Mouse (Mus musculus): ENCODE measurements around the gene Cdkn1a. TPM values are rescaled to one million over a fixed set of nuclear protein-coding genes. Genes with fewer than 3 reads are reported as not detected.
A peak's percentile ranks its signal among the peaks of the same experiment; 100 is the strongest.
"Not testable (repeated sequence)": the region's sequence is repeated elsewhere in the genome, so short reads cannot be mapped to it uniquely, and the experiment has no call there.

Cdkn1a gene
- polyA plus RNA-seq (2015; fragmentation: Nextera tagmentation; extraction: Ambion mirVana) = 99.0 and 99.7 TPM in 2 replicates

GRCm38 (mm10) chr17:29090776-29091175, at the start of gene Cdkn1a:
Gene Cdkn1a, plus strand, starts transcription at chr17:29090976.
- H3K9me3 ChIP-seq (replicated peaks) = no peaks in the 10 kb centered on the region
- no peak within 1 kb of the TSS for H3K4me2 ChIP-seq
- 84% methylated on average over 3 of the region's 3 CpGs for WGBS
- H3K27ac ChIP-seq (replicated peaks) = no peak within 1 kb of the TSS
- ATAC-seq (ENCODE audit: low FRiP score) = no peak
- no peak within 1 kb of the TSS for H3K4me3 ChIP-seq (replicated peaks)
- H3K4me1 ChIP-seq = peaks cover 23% of the 10 kb centered on the region
- peaks cover 11% of the 10 kb centered on the region; the same call in 1 of the 2 replicates for H3K27me3 ChIP-seq (replicated peaks)
- no peaks in the 10 kb centered on the region for H3K36me3 ChIP-seq
- H3K9ac ChIP-seq (replicated peaks) = no peak within 1 kb of the TSS

- not testable (repeated sequence) for H3K9me3 ChIP-seq (replicated peaks); ATAC-seq (ENCODE audit: low FRiP score); H3K4me3 ChIP-seq (replicated peaks); H3K27me3 ChIP-seq (replicated peaks); H3K27ac ChIP-seq (replicated peaks); H3K4me2 ChIP-seq; H3K9ac ChIP-seq (replicated peaks)
- 83% methylated on average over 3 of the region's 3 CpGs for WGBS
- Histone ChIP-seq H3K4me1 (peaks cover 23% of the 10 kb centered on the region), H3K36me3 (peaks cover 86% of the 10 kb centered on the region)
Observed at GRCm38 (mm10) chr17:29041632-29042031, 49.1 kb upstream of the Cdkn1a start.

- Histone ChIP-seq H3K4me3 (replicated peaks) (no peak overlapping the region), H3K4me2 (no peak overlapping the region), H3K36me3 (peaks cover 81% of the 10 kb centered on the region), H3K9me3 (replicated peaks) (no peaks in the 10 kb centered on the region), H3K4me1 (peaks cover 14% of the 10 kb centered on the region), H3K27ac (replicated peaks) (no peak overlapping the region), H3K9ac (replicated peaks) (no peak overlapping the region), H3K27me3 (replicated peaks) (no peaks in the 10 kb centered on the region)
- no peak for ATAC-seq (ENCODE audit: low FRiP score)
Observed at GRCm38 (mm10) chr17:29042569-29042968, 48.2 kb upstream of the Cdkn1a start.

DNA sequence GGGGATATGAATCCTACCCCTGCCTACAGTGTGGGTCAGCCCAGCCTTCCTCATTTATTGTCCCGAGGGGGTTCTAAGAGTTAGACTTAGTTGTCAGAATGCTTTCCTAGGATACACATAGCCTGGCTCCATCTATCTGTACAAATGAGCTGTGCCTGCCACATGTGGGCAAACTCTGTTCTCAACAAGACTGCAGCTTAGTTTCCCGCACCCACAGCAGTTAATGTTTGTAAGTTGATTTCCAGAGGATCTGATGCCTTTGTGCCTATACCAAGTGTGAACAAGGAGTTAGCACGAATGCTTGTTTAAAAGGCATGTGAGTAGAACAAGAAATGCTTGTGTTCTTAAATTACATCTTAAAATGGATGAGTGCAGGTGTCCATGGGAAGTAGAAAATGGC, 47.2 kb upstream of the Cdkn1a start:
- ATAC-seq (ENCODE audit: low FRiP score) = no peak
- H3K9ac ChIP-seq (replicated peaks) = no peak overlapping the region
- no peak overlapping the region for H3K4me2 ChIP-seq
- 85% methylated on average over 3 of the region's 3 CpGs for WGBS
- H3K4me3 ChIP-seq (replicated peaks) = no peak overlapping the region
- no peak overlapping the region for H3K27ac ChIP-seq (replicated peaks)
- peaks cover 79% of the 10 kb centered on the region for H3K36me3 ChIP-seq
- H3K4me1 ChIP-seq = peaks cover 11% of the 10 kb centered on the region
- no peaks in the 10 kb centered on the region for H3K9me3 ChIP-seq (replicated peaks)
- no peaks in the 10 kb centered on the region for H3K27me3 ChIP-seq (replicated peaks)

DNA sequence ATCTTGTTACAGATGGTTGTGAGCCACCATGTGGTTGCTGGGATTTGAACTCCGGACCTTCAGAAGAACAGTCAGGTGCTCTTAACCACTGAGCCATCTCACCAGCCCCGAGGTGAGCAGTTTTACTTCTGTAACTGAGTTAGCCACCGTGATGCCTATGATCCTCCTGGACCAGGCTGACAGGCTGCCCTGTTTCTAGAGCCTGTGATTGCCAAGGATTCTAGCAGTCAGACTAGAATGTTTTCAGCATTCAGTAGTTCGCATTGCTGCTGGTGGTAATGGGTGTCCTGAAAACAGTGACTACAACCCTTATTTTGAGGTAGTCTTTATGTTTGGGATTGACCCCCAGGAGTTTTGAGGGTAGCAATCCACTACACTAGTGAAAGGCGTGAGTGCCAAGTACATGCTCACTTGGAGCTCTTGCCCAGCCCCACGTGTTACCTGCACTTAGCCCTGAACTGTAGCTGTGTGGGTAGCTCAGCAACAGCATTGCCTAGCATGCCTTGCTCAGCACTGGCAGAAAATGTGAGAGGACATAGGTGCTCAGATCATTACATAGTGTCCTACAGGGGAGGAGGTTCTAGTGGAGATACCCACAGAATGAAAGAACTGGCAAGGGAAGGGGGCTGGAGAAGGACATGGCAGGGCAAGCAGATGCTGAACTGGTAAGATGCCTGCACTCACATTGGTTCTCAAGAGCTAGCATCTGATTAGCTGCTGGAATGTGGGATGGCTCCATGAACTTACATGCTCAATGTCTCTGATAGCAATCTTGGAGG, 46.4 kb upstream of the Cdkn1a start:
- Histone ChIP-seq H3K9ac (replicated peaks) (no peak overlapping the region), H3K4me3 (replicated peaks) (no peak overlapping the region), H3K27me3 (replicated peaks) (no peaks in the 10 kb centered on the region), H3K4me1 (peaks cover 10% of the 10 kb centered on the region), H3K27ac (replicated peaks) (no peak overlapping the region), H3K4me2 (no peak overlapping the region), H3K36me3 (peaks cover 73% of the 10 kb centered on the region), H3K9me3 (replicated peaks) (no peaks in the 10 kb centered on the region)
- WGBS = 86% methylated on average over 6 of the region's 6 CpGs
- ATAC-seq (ENCODE audit: low FRiP score) = no peak

DNA sequence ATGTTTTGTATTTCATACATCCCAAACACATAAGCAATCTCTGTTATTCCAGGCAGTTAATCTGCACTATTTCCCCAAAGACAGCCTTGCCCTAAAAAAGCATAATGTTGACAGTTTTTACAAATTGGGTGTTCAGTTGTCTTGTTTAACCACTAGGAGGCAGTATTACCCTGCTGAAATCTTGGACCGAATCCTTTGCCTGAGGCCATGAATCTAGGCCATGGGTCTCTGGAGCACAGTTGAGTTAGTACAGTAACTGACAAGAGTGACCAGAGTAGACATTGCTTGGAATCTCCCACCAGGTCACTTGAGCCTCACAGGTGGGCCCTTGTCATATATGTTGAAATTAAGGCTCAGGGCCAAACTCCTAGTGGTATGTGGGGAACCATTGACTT, 45.9 kb upstream of the Cdkn1a start:
- ATAC-seq (ENCODE audit: low FRiP score) = no peak
- peak overlapping the region; percentile 28 for H3K27ac ChIP-seq (replicated peaks)
- no peak overlapping the region for H3K9ac ChIP-seq (replicated peaks)
- H3K4me2 ChIP-seq = no peak overlapping the region
- H3K27me3 ChIP-seq (replicated peaks) = no peaks in the 10 kb centered on the region
- peaks cover 67% of the 10 kb centered on the region for H3K36me3 ChIP-seq
- peaks cover 10% of the 10 kb centered on the region; the same call in 1 of the 2 replicates for H3K4me1 ChIP-seq
- H3K9me3 ChIP-seq (replicated peaks) = no peaks in the 10 kb centered on the region
- H3K4me3 ChIP-seq (replicated peaks) = no peak overlapping the region
- 50% methylated on average over 1 of the region's 1 CpGs for WGBS

DNA sequence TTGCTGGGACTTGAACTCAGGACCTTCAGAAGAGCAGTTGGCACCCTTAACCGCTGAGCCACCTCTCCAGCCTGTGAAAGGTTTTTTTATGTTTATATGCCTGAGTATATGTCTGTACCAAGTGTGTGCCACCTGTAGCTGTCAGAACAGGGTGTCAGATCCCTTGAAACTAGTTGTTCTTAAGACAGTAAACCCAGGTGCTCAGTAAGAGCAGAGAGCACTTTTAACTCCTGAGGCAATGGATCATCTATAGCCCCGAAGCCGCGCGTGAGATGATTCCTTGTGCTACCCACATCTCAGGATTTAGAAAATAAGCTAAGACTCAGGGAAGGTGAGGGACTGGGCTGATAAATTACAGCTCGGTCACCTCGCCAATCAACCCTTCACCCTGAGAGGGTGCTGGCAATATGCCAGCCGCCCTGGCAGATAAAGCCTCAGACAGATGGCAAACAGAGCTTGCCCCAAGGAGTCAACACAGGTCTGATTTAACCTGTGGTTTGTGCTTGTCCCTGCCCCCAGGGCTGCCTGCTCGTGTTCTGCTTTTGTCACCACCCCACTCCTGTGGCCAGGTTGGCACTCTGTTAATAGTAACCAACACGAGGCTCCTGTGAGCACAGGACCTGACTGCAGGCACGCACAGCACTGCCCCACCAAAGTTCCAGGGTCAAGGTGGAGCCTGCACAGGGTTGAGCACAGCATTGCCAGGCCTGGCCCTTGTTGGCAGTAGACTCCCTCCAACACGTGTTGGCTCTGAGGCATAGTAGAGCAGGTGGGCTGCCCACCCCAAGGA, 44.8 kb upstream of the Cdkn1a start:
- H3K27me3 ChIP-seq (replicated peaks) = no peaks in the 10 kb centered on the region
- peaks cover 20% of the 10 kb centered on the region for H3K4me1 ChIP-seq
- no peak overlapping the region for H3K9ac ChIP-seq (replicated peaks)
- peaks cover 57% of the 10 kb centered on the region for H3K36me3 ChIP-seq
- H3K4me3 ChIP-seq (replicated peaks) = no peak overlapping the region
- H3K27ac ChIP-seq (replicated peaks) = no peak overlapping the region
- peak; percentile 21; the same call in 1 of the 2 replicates for ATAC-seq (ENCODE audit: low FRiP score)
- no peak overlapping the region for H3K4me2 ChIP-seq
- WGBS = 66% methylated on average over 12 of the region's 12 CpGs
- H3K9me3 ChIP-seq (replicated peaks) = no peaks in the 10 kb centered on the region

DNA sequence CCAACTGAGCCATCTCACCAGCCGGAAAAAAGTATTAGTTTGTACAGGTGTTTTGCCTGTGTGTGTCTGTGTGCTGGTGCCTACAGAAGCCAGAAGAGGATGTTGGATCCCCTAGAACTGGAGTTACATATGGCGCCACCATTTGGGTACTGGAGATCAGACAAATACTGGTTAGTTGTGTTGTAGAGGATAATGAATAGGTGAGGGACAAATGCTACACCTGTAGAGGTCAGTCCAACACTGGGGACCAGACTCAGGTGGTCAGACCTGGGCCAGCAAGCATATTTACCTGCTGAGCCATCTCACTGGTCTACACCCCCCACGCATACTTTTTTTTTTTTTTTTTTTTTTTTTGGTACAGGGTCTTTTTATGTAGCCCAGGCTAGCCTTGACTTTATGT, 43.9 kb upstream of the Cdkn1a start:
- Histone ChIP-seq H3K9ac (replicated peaks) (no peak overlapping the region), H3K4me1 (peaks cover 24% of the 10 kb centered on the region), H3K9me3 (replicated peaks) (no peaks in the 10 kb centered on the region), H3K27me3 (replicated peaks) (no peaks in the 10 kb centered on the region), H3K4me2 (no peak overlapping the region), H3K4me3 (replicated peaks) (no peak overlapping the region), H3K27ac (replicated peaks) (no peak overlapping the region), H3K36me3 (peaks cover 51% of the 10 kb centered on the region)
- ATAC-seq (ENCODE audit: low FRiP score) = no peak
- 90% methylated on average over 3 of the region's 3 CpGs for WGBS

- 62% methylated on average over 3 of the region's 3 CpGs for WGBS
- Histone ChIP-seq H3K9ac (replicated peaks) (no peak overlapping the region), H3K27ac (replicated peaks) (no peak overlapping the region), H3K4me3 (replicated peaks) (no peak overlapping the region), H3K27me3 (replicated peaks) (no peaks in the 10 kb centered on the region), H3K36me3 (peaks cover 45% of the 10 kb centered on the region), H3K4me2 (no peak overlapping the region), H3K9me3 (replicated peaks) (no peaks in the 10 kb centered on the region), H3K4me1 (peaks cover 24% of the 10 kb centered on the region)
- no peak for ATAC-seq (ENCODE audit: low FRiP score)
Observed at GRCm38 (mm10) chr17:29047697-29048514, 42.9 kb upstream of the Cdkn1a start.

- 0 out of 2 replicates have a peak overlapping the region, but pooled peaks have one; percentile 7 for H3K27ac ChIP-seq (replicated peaks)
- no peak overlapping the region for H3K9ac ChIP-seq (replicated peaks)
- peaks cover 36% of the 10 kb centered on the region for H3K36me3 ChIP-seq
- H3K4me1 ChIP-seq = peaks cover 28% of the 10 kb centered on the region
- H3K9me3 ChIP-seq (replicated peaks) = no peaks in the 10 kb centered on the region
- H3K4me2 ChIP-seq = no peak overlapping the region
- 24% methylated on average over 13 of the region's 13 CpGs for WGBS
- no peak overlapping the region for H3K4me3 ChIP-seq (replicated peaks)
- no peaks in the 10 kb centered on the region for H3K27me3 ChIP-seq (replicated peaks)
- ATAC-seq (ENCODE audit: low FRiP score) = peak; percentile 35; the same call in 1 of the 2 replicates
Observed at GRCm38 (mm10) chr17:29048748-29049507, 41.8 kb upstream of the Cdkn1a start.

GRCm38 (mm10) chr17:29049508-29049889, 41.3 kb upstream of the Cdkn1a start:
- ATAC-seq (ENCODE audit: low FRiP score) = no peak
- Histone ChIP-seq H3K4me3 (replicated peaks) (no peak overlapping the region), H3K27me3 (replicated peaks) (no peaks in the 10 kb centered on the region), H3K4me1 (peaks cover 29% of the 10 kb centered on the region), H3K27ac (replicated peaks) (no peak overlapping the region), H3K9ac (replicated peaks) (no peak overlapping the region), H3K9me3 (replicated peaks) (no peaks in the 10 kb centered on the region), H3K4me2 (no peak overlapping the region), H3K36me3 (peaks cover 30% of the 10 kb centered on the region)
- WGBS = 77% methylated on average over 5 of the region's 5 CpGs
